Mouse (Mus musculus) embryonic fibroblast, embryonic 13.5 days (primary cell): ENCODE data around the gene Arhgap29.

Experiments used
- CTCF ChIP-seq: IDR thresholded peaks from 2 replicates; pipeline ENCODE4 v1.5.1; 2011; ENCODE audit warnings: mild to moderate bottlenecking, control low read depth, low read length, moderate library complexity, borderline replicate concordance; ENCODE audit not compliant: insufficient read depth
- POLR2A ChIP-seq: IDR thresholded peaks from 2 replicates; pipeline ENCODE4 v1.6.1; 2011; ENCODE audit warnings: low read depth, mild to moderate bottlenecking, control low read depth, low read length, moderate library complexity

DNA sequence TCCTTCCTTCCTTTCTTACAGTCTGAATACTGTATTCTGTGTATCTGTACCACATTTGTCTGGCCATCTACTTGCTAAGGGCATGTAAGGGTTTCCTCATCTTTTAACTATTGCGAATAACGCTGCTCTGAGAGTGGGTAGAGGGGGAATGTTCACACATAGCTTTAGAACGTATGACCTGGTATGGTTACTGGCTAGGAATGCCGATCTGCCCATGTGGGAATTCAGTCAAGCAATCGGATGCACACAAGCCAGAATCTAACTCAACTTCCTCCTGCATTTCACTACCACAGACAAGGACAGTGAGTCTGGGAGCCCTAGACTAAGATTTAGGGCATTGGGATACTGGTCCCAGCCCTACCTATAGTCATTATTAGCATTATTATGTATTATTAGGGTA lies 49.6 kb upstream of the Arhgap29 start:
- TF ChIP-seq CTCF (no peak), POLR2A (no peak)
